Mouse (Mus musculus): Measurements from ENCODE around the gene Kiz. TPM values are rescaled to one million over a fixed set of nuclear protein-coding genes. Genes with fewer than 3 reads are reported as not detected.
A peak's percentile ranks its signal among the peaks of the same experiment; 100 is the strongest.

The Kiz gene
- total RNA-seq (2014; rRNA removed) (18.5 and 19.7 TPM in 2 replicates), polyA plus RNA-seq (2012; rRNA removed) (3.1 and 3.7 TPM in 2 replicates)

GRCm38 (mm10) chr2:146855599-146856039, at the start of gene Kiz:
Gene Kiz, plus strand, starts transcription at chr2:146855864.
- 1% methylated on average over 32 of the region's 32 CpGs for WGBS
- H3K36me3 ChIP-seq (ENCODE audit: control insufficient read depth, insufficient read depth, low read length): no peaks in the 10 kb centered on the region
- H3K79me2 ChIP-seq (ENCODE audit: control insufficient read depth, insufficient read depth, low read length): no peaks in the 10 kb centered on the region
- H3K4me3 ChIP-seq (ENCODE audit: insufficient read depth, low read depth, low read length): peak within 1 kb of the TSS; percentile 94
- peak; percentile 75 for DNase-seq (ENCODE audit: extremely low read depth, low read depth, low spot score)
- H3K27me3 ChIP-seq (ENCODE audit: control insufficient read depth, insufficient read depth, low read length): no peaks in the 10 kb centered on the region
- TF ChIP-seq CTCF (IDR thresholded peaks at IDR 0.05; ENCODE audit: low read depth, low read length) (0 out of 2 replicates have a peak, but pooled peaks have one; percentile 2), POLR2A (IDR thresholded peaks at IDR 0.05; ENCODE audit: extremely low read depth, insufficient read depth, low read length) (peak; percentile 74)
- peak within 1 kb of the TSS; percentile 49 for H3K27ac ChIP-seq (replicated peaks; ENCODE audit: insufficient read depth, low read depth, low read length)
- H3K9ac ChIP-seq (ENCODE audit: low read depth, low read length): peak within 1 kb of the TSS; percentile 94
- peaks cover 3% of the 10 kb centered on the region; the same call in 1 of the 2 replicates for H3K4me1 ChIP-seq (ENCODE audit: control insufficient read depth, insufficient read depth, low read length)

- Histone ChIP-seq H3K27ac (replicated peaks; ENCODE audit: insufficient read depth, low read depth, low read length) (no peak overlapping the region), H3K4me3 (ENCODE audit: insufficient read depth, low read depth, low read length) (no peak overlapping the region), H3K79me2 (ENCODE audit: control insufficient read depth, insufficient read depth, low read length) (no peaks in the 10 kb centered on the region), H3K9ac (ENCODE audit: low read depth, low read length) (no peak overlapping the region), H3K27me3 (ENCODE audit: control insufficient read depth, insufficient read depth, low read length) (no peaks in the 10 kb centered on the region), H3K4me1 (ENCODE audit: control insufficient read depth, insufficient read depth, low read length) (no peaks in the 10 kb centered on the region), H3K36me3 (ENCODE audit: control insufficient read depth, insufficient read depth, low read length) (no peaks in the 10 kb centered on the region)
- TF ChIP-seq POLR2A (IDR thresholded peaks at IDR 0.05; ENCODE audit: extremely low read depth, insufficient read depth, low read length) (no peak), CTCF (IDR thresholded peaks at IDR 0.05; ENCODE audit: low read depth, low read length) (no peak)
- no peak for DNase-seq (ENCODE audit: extremely low read depth, low read depth, low spot score)
- 91% methylated on average over 7 of the region's 7 CpGs for WGBS
Observed at GRCm38 (mm10) chr2:146809706-146810256, 45.9 kb upstream of the Kiz start.

DNA sequence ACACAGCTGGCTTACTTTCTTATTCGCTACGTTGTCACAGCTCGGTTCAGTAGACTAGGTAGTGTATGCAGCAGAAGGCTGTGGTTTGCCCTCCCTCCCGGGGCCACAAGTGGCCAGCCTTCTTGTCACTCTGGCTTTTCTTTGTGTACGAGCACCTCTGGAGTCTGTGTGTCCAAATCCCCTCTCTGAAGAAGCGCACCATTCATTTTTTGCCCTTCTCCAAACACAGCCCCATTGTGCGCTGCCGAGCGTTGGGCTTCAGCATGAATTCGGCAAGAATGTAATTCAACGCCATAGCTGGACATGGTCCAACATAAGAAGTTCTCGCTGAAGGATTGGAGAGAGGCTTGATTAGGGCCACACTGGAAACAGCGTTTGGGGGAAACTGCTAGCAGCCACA, 45.0 kb upstream of the Kiz start:
- no peaks in the 10 kb centered on the region for H3K36me3 ChIP-seq (ENCODE audit: control insufficient read depth, insufficient read depth, low read length)
- TF ChIP-seq POLR2A (IDR thresholded peaks at IDR 0.05; ENCODE audit: extremely low read depth, insufficient read depth, low read length) (no peak), CTCF (IDR thresholded peaks at IDR 0.05; ENCODE audit: low read depth, low read length) (no peak)
- 84% methylated on average over 13 of the region's 13 CpGs for WGBS
- no peaks in the 10 kb centered on the region for H3K27me3 ChIP-seq (ENCODE audit: control insufficient read depth, insufficient read depth, low read length)
- no peaks in the 10 kb centered on the region for H3K4me1 ChIP-seq (ENCODE audit: control insufficient read depth, insufficient read depth, low read length)
- no peak overlapping the region for H3K27ac ChIP-seq (replicated peaks; ENCODE audit: insufficient read depth, low read depth, low read length)
- H3K9ac ChIP-seq (ENCODE audit: low read depth, low read length): no peak overlapping the region
- no peak for DNase-seq (ENCODE audit: extremely low read depth, low read depth, low spot score)
- no peak overlapping the region for H3K4me3 ChIP-seq (ENCODE audit: insufficient read depth, low read depth, low read length)
- no peaks in the 10 kb centered on the region for H3K79me2 ChIP-seq (ENCODE audit: control insufficient read depth, insufficient read depth, low read length)

GRCm38 (mm10) chr2:146814978-146815377, 40.7 kb upstream of the Kiz start:
- 80% methylated on average over 7 of the region's 7 CpGs for WGBS

DNA sequence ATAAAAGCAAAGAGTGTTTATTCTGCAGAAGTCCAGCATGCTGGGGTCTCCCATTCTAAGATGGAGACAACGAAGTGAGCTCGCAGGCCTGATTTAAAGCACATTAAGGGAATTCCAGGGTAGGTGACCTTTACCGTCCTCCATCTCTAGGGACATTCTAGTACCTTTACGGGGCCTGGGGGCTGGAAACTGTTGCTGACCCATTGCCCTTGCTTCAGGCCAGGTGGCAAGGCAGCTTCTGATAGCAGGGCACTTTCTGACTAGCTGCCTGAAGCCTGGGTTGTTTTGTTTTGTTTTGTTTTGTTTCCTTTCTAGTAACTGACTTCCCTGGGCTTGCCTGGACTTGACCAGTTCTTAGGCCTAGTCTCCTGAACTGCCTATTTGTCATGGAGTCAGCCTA, 36.6 kb upstream of the Kiz start:
- H3K9ac ChIP-seq (ENCODE audit: low read depth, low read length): no peak overlapping the region
- no peaks in the 10 kb centered on the region for H3K4me1 ChIP-seq (ENCODE audit: control insufficient read depth, insufficient read depth, low read length)
- no peaks in the 10 kb centered on the region for H3K27me3 ChIP-seq (ENCODE audit: control insufficient read depth, insufficient read depth, low read length)
- WGBS: 92% methylated on average over 4 of the region's 4 CpGs
- no peak overlapping the region for H3K27ac ChIP-seq (replicated peaks; ENCODE audit: insufficient read depth, low read depth, low read length)
- DNase-seq (ENCODE audit: extremely low read depth, low read depth, low spot score): no peak
- H3K4me3 ChIP-seq (ENCODE audit: insufficient read depth, low read depth, low read length): no peak overlapping the region
- H3K36me3 ChIP-seq (ENCODE audit: control insufficient read depth, insufficient read depth, low read length): no peaks in the 10 kb centered on the region
- TF ChIP-seq CTCF (IDR thresholded peaks at IDR 0.05; ENCODE audit: low read depth, low read length): no peak
- TF ChIP-seq POLR2A (IDR thresholded peaks at IDR 0.05; ENCODE audit: extremely low read depth, insufficient read depth, low read length): no peak
- no peaks in the 10 kb centered on the region for H3K79me2 ChIP-seq (ENCODE audit: control insufficient read depth, insufficient read depth, low read length)

More at GRCm38 (mm10) chr2:146814978-146815377, 40.7 kb upstream of the Kiz start:
- no peak overlapping the region for H3K4me3 ChIP-seq (ENCODE audit: insufficient read depth, low read depth, low read length)
- DNase-seq (ENCODE audit: extremely low read depth, low read depth, low spot score): no peak
- H3K9ac ChIP-seq (ENCODE audit: low read depth, low read length): no peak overlapping the region
- H3K36me3 ChIP-seq (ENCODE audit: control insufficient read depth, insufficient read depth, low read length): no peaks in the 10 kb centered on the region
- H3K79me2 ChIP-seq (ENCODE audit: control insufficient read depth, insufficient read depth, low read length): no peaks in the 10 kb centered on the region
- H3K4me1 ChIP-seq (ENCODE audit: control insufficient read depth, insufficient read depth, low read length): no peaks in the 10 kb centered on the region
- TF ChIP-seq POLR2A (IDR thresholded peaks at IDR 0.05; ENCODE audit: extremely low read depth, insufficient read depth, low read length) (no peak), CTCF (IDR thresholded peaks at IDR 0.05; ENCODE audit: low read depth, low read length) (no peak)
- H3K27me3 ChIP-seq (ENCODE audit: control insufficient read depth, insufficient read depth, low read length): no peaks in the 10 kb centered on the region
- no peak overlapping the region for H3K27ac ChIP-seq (replicated peaks; ENCODE audit: insufficient read depth, low read depth, low read length)

DNA sequence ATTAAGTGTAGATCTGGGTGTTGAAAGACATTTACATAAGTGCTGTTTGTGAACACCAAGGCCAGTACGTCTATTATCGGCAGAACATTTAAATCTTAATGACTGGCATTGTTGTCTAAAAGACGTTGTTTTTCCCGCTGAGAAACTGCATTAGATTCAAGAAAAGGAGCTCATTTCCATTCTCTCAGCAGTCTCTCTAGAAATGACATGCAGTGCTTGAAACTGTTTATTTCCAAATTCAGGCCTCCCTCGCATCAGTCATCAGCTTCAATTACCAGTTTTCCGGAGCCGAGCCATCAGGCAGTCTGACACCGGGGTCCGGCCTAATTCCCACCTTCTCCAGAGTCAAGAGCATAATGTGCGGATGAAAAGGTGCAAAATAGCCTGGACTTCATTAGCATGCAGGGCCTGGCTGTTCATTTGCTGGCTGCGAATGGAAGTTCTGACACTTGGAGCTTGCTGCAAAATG, 32.1 kb upstream of the Kiz start:
- Histone ChIP-seq H3K9ac (ENCODE audit: low read depth, low read length) (no peak overlapping the region), H3K4me1 (ENCODE audit: control insufficient read depth, insufficient read depth, low read length) (no peaks in the 10 kb centered on the region), H3K79me2 (ENCODE audit: control insufficient read depth, insufficient read depth, low read length) (no peaks in the 10 kb centered on the region), H3K27me3 (ENCODE audit: control insufficient read depth, insufficient read depth, low read length) (no peaks in the 10 kb centered on the region), H3K27ac (replicated peaks; ENCODE audit: insufficient read depth, low read depth, low read length) (no peak overlapping the region), H3K4me3 (ENCODE audit: insufficient read depth, low read depth, low read length) (no peak overlapping the region), H3K36me3 (ENCODE audit: control insufficient read depth, insufficient read depth, low read length) (no peaks in the 10 kb centered on the region)
- TF ChIP-seq CTCF (IDR thresholded peaks at IDR 0.05; ENCODE audit: low read depth, low read length) (no peak), POLR2A (IDR thresholded peaks at IDR 0.05; ENCODE audit: extremely low read depth, insufficient read depth, low read length) (no peak)
- WGBS: 77% methylated on average over 11 of the region's 11 CpGs
- DNase-seq (ENCODE audit: extremely low read depth, low read depth, low spot score): no peak

Measured in liver, adult 2 months (tissue).